Mouse (Mus musculus): ENCODE results near the gene Dbndd2.
A peak's percentile ranks its signal among the peaks of the same experiment; 100 is the strongest.

The Dbndd2 gene

GRCm38 (mm10) chr2:164500511-164500910 is 14.6 kb downstream of the Dbndd2 start:
- DNase-seq (ENCODE audit: low spot score), result no peak

- DNase-seq (ENCODE audit: low spot score), result no peak
These were observed 19.0 kb downstream of the Dbndd2 start for GRCm38 (mm10) chr2:164504919-164505318.

- DNase-seq (ENCODE audit: low spot score), result no peak
These were observed 19.9 kb downstream of the Dbndd2 start for GRCm38 (mm10) chr2:164505619-164506347.

- no peak for DNase-seq (ENCODE audit: low spot score)
These were observed 21.9 kb downstream of the Dbndd2 start for GRCm38 (mm10) chr2:164507811-164508210.

- DNase-seq (ENCODE audit: low spot score), result no peak
These were observed 24.8 kb downstream of the Dbndd2 start for GRCm38 (mm10) chr2:164510621-164511190.

GRCm38 (mm10) chr2:164512121-164512909 is 26.4 kb downstream of the Dbndd2 start:
- no peak for DNase-seq (ENCODE audit: low spot score)

- peak; percentile 27 for DNase-seq (ENCODE audit: low spot score)
These were observed 27.5 kb downstream of the Dbndd2 start for GRCm38 (mm10) chr2:164513389-164513788.

GRCm38 (mm10) chr2:164514916-164515315 is 29.0 kb downstream of the Dbndd2 start:
- no peak for DNase-seq (ENCODE audit: low spot score)

- no peak for DNase-seq (ENCODE audit: low spot score)
These were observed 30.0 kb downstream of the Dbndd2 start for GRCm38 (mm10) chr2:164515897-164516296.

- DNase-seq (ENCODE audit: low spot score), result no peak
These were observed 30.7 kb downstream of the Dbndd2 start for GRCm38 (mm10) chr2:164516592-164516991.

GRCm38 (mm10) chr2:164517485-164518221 is 31.7 kb downstream of the Dbndd2 start:
- peak; percentile 46 for DNase-seq (ENCODE audit: low spot score)

- no peak for DNase-seq (ENCODE audit: low spot score)
These were observed 32.6 kb downstream of the Dbndd2 start for GRCm38 (mm10) chr2:164518266-164519170.

- DNase-seq (ENCODE audit: low spot score), result no peak
These were observed 33.2 kb downstream of the Dbndd2 start for GRCm38 (mm10) chr2:164519171-164519526.

- peak; percentile 82 for DNase-seq (ENCODE audit: low spot score)
These were observed 34.9 kb downstream of the Dbndd2 start for GRCm38 (mm10) chr2:164520782-164521181.

GRCm38 (mm10) chr2:164521841-164522240 is 35.9 kb downstream of the Dbndd2 start:
- DNase-seq (ENCODE audit: low spot score), result peak; percentile 14

- no peak for DNase-seq (ENCODE audit: low spot score)
These were observed 36.4 kb downstream of the Dbndd2 start for GRCm38 (mm10) chr2:164522280-164522679.

- DNase-seq (ENCODE audit: low spot score), result no peak
These were observed 37.4 kb downstream of the Dbndd2 start for GRCm38 (mm10) chr2:164523301-164523773.

- no peak for DNase-seq (ENCODE audit: low spot score)
These were observed 42.7 kb downstream of the Dbndd2 start for GRCm38 (mm10) chr2:164528557-164528956.

- peak; percentile 74 for DNase-seq (ENCODE audit: low spot score)
These were observed 45.3 kb downstream of the Dbndd2 start for GRCm38 (mm10) chr2:164531169-164531568.

GRCm38 (mm10) chr2:164534315-164534714 is 48.4 kb downstream of the Dbndd2 start:
- DNase-seq (ENCODE audit: low spot score), result no peak

- DNase-seq (ENCODE audit: low spot score), result no peak
These were observed 51.1 kb downstream of the Dbndd2 start for GRCm38 (mm10) chr2:164537003-164537402.

Measured in adipocyte (in vitro differentiated cells).